Mouse (Mus musculus) heart, embryonic 14.5 days (tissue): ENCODE results near the gene Defa35. TPM values are rescaled to one million over a fixed set of nuclear protein-coding genes. Genes with fewer than 3 reads are reported as not detected.
"Not testable (repeated sequence)": the region's sequence is repeated elsewhere in the genome, so short reads cannot be mapped to it uniquely, and the experiment has no call there.

Experiments
- ATAC-seq: fragments of 200-750 bp; cut with Nextera tagmentation; 2 replicates; pipeline ENCODE4 v1.8.0; 2017; ENCODE audit warnings: low read depth, moderate TSS enrichment; ENCODE audit not compliant: insufficient number of reproducible peaks, insufficient read depth, low FRiP score
- H3K27ac ChIP-seq, 2 experiments: fragments of 200-500 bp in 1 of 2; fragments of 300-500 bp in 1 of 2; sonication (generic) in 1 of 2; replicated peaks in 1 of 2; 2 replicates each; pipeline ENCODE4 v1.5.1; 2012 to 2014; ENCODE audit warnings: low read depth in 2 of 2, low read length in 2 of 2, control low read depth in 1 of 2, mild to moderate bottlenecking in 1 of 2, mixed read lengths in 1 of 2; ENCODE audit not compliant: control insufficient read depth in 1 of 2, insufficient read depth in 1 of 2
- H3K27me3 ChIP-seq: fragments of 300-500 bp; sonication (generic); 2 replicates; pipeline ENCODE4 v1.6.1; 2014; ENCODE audit warnings: mild to moderate bottlenecking, low read length, control low read depth; ENCODE audit not compliant: control insufficient read depth, insufficient read depth
- H3K36me3 ChIP-seq: fragments of 300-500 bp; sonication (generic); 2 replicates; pipeline ENCODE4 v1.6.1; 2014; ENCODE audit warnings: mild to moderate bottlenecking, control low read depth, low read length, mixed read lengths; ENCODE audit not compliant: control insufficient read depth, insufficient read depth
- H3K4me1 ChIP-seq, 2 experiments: fragments of 200-500 bp in 1 of 2; fragments of 300-500 bp in 1 of 2; sonication (generic) in 1 of 2; 2 replicates each; pipeline ENCODE4 v1.6.1; 2012 to 2014; ENCODE audit warnings: low read length in 2 of 2, control low read depth in 1 of 2, mixed read lengths in 1 of 2; ENCODE audit not compliant: control insufficient read depth in 2 of 2, insufficient read depth in 2 of 2
- H3K4me2 ChIP-seq: fragments of 300-500 bp; sonication (generic); 2 replicates; pipeline ENCODE4 v1.6.1; 2014; ENCODE audit warnings: mild to moderate bottlenecking, low read length
- H3K4me3 ChIP-seq, 2 experiments: fragments of 200-500 bp in 1 of 2; fragments of 300-500 bp in 1 of 2; sonication (generic) in 1 of 2; 2 replicates each; pipeline ENCODE4 v1.5.1; 2012 to 2014; ENCODE audit warnings: low read length in 2 of 2, mild to moderate bottlenecking in 2 of 2, control low read depth in 1 of 2, low read depth in 1 of 2, moderate library complexity in 1 of 2; ENCODE audit not compliant: control insufficient read depth in 1 of 2, insufficient read depth in 1 of 2
- H3K9ac ChIP-seq: fragments of 300-500 bp; sonication (generic); 2 replicates; pipeline ENCODE4 v1.6.1; 2014; ENCODE audit warnings: mild to moderate bottlenecking, low read length
- H3K9me3 ChIP-seq: fragments of 300-500 bp; sonication (generic); 2 replicates; pipeline ENCODE4 v1.6.1; 2016; ENCODE audit warnings: low read length, control low read depth; ENCODE audit not compliant: control insufficient read depth
- WGBS: fragments of 180-500 bp; shearing (Covaris S2); extraction: QIAGEN DNeasy Blood & Tissue Kit; methylation state at CpG from one replicate; pipeline ENCODE4 v1.1.7; 2014; 5-methylcytosine and 5-hydroxymethylcytosine counted together
- polyA plus RNA-seq: library from polyadenylated mRNA; unstranded; fragments of >200 nt; fragmentation: Nextera tagmentation; extraction: Ambion mirVana; gene quantifications from 2 replicates; pipeline ENCODE4 v1.2.1, GENCODE M21; 2014

Defa35 gene
- not detected in 2 replicates for polyA plus RNA-seq

DNA sequence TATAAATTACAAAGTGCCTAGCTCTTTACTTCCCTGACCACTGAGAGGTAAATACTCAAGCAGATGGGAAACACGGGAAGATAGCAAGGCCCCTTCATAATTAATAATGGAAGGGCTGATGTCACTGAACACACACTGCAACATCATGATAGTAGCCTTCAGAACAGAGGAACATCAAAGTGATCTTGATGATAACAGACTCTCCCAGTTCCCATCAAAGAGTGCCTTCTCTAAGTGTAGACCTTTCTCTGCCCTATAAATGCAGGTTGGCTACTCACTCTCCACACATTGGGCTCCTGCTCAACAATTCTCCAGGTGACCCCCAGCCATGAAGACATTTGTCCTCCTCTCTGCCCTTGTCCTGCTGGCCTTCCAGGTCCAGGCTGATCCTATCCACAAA is at the start of gene Defa35:
Defa35 (plus strand) TSS at position 301 of the 400 bp plus-strand sequence.
- 76% methylated on average over 1 of the region's 1 CpGs for WGBS

DNA sequence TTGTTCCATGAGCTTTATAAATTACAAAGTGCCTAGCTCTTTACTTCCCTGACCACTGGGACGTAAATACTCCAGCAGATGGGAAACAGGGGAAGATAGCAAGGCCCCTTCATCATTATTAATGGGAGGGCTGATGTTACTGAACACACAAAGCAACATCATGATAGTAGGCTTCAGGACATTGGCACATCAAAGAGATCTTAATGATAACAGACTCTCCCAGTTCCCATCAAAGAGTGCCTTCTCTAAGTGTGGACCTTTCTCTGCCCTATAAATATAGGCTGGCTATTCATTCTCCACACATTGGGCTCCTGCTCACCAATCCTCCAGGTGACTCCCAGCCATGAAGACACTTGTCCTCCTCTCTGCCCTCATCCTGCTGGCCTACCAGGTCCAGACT is 39.6 kb upstream of the Defa35 start, which contains the start of gene Defa21:
Defa21 (plus strand) TSS at position 301 of the 400 bp plus-strand sequence.
- not testable (repeated sequence) for H3K27me3 ChIP-seq, H3K36me3 ChIP-seq, H3K9ac ChIP-seq, H3K27ac ChIP-seq, H3K4me3 ChIP-seq, H3K4me2 ChIP-seq, H3K9me3 ChIP-seq, ATAC-seq, H3K4me1 ChIP-seq
- WGBS: no CpG with 5 or more reads among the region's 1 CpGs

More for the DNA sequence above, at the start of gene Defa35:
- H3K27ac ChIP-seq, H3K4me3 ChIP-seq, H3K9ac ChIP-seq, H3K27me3 ChIP-seq, H3K36me3 ChIP-seq, ATAC-seq, H3K4me1 ChIP-seq, H3K4me2 ChIP-seq, H3K9me3 ChIP-seq: not testable (repeated sequence)

DNA sequence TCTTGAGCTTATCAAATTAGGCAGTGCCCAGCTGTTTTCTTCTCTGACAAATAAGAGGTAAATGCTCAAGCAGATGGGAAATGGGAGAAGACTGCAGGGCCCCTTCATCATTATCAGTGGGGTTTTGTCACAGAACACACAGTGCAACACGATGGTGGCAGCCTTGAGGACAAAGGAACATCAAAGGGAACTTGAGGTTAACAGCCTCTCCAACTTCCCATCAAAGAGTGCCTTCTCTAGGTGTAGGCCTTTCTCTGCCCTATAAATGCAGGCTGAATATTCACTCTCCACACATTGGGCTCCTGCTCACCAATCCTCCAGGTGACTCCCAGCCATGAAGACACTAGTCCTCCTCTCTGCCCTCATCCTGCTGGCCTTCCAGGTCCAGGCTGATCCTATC is 10.1 kb upstream of the Defa35 start, which contains the start of gene Defa23:
Defa23 (plus strand) TSS at position 301 of the 400 bp plus-strand sequence.
- H3K4me3 ChIP-seq, H3K4me2 ChIP-seq, ATAC-seq, H3K36me3 ChIP-seq, H3K9me3 ChIP-seq, H3K4me1 ChIP-seq, H3K27me3 ChIP-seq, H3K9ac ChIP-seq, H3K27ac ChIP-seq: not testable (repeated sequence)
- no CpG with 5 or more reads among the region's 1 CpGs for WGBS

DNA sequence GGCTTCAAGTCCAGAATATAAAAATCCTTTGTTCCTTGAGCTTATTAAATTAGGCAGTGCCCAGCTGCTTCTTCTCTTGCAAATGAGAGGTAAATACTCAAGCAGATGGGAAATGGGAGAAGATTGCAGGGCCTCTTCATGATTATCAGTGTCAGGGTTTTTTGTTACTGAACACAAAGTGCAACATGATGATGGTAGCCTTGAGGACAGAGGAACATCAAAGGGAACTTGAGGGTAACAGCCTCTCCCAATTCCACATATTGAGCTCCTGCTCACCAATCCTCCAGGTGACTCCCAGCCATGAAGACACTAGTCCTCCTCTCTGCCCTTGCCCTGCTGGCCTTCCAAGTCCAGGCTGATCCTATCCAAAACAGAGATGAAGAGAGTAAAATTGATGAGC is 19.3 kb downstream of the Defa35 start, which contains the start of gene Defa25:
Defa25 (plus strand) TSS at position 301 of the 400 bp plus-strand sequence.
- H3K4me3 ChIP-seq, H3K4me2 ChIP-seq, H3K36me3 ChIP-seq, H3K9ac ChIP-seq, ATAC-seq, H3K27me3 ChIP-seq, H3K9me3 ChIP-seq, H3K4me1 ChIP-seq, H3K27ac ChIP-seq: not testable (repeated sequence)

DNA sequence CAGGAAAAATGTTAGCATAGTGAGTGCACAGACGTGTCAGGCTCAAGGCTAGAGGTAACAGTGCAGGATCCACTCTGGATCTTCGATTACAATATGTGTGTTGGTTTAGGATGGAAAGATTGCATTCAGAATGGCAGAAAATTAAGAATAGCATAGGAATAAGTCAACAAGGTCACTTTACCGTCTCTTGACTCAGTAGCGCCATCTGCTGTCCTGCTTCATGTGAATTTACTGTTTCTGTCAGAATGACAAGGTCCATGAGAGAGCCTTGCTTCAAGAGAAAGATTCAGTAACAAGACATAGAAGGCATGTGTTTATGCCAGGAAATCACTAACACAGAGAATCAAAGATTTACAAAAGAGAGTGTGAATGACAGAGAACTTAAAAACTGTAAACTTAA is 28.3 kb downstream of the Defa35 start:
- no peaks in the 10 kb centered on the region for H3K4me1 ChIP-seq
- no peak overlapping the region for H3K27ac ChIP-seq
- H3K4me3 ChIP-seq: no peak overlapping the region
- 35% methylated on average over 4 of the region's 4 CpGs for WGBS
- no peak overlapping the region for H3K9ac ChIP-seq
- no peaks in the 10 kb centered on the region for H3K36me3 ChIP-seq
- H3K9me3 ChIP-seq: no peaks in the 10 kb centered on the region
- no peak overlapping the region for H3K4me2 ChIP-seq
- no peaks in the 10 kb centered on the region for H3K27me3 ChIP-seq
- no peak for ATAC-seq

DNA sequence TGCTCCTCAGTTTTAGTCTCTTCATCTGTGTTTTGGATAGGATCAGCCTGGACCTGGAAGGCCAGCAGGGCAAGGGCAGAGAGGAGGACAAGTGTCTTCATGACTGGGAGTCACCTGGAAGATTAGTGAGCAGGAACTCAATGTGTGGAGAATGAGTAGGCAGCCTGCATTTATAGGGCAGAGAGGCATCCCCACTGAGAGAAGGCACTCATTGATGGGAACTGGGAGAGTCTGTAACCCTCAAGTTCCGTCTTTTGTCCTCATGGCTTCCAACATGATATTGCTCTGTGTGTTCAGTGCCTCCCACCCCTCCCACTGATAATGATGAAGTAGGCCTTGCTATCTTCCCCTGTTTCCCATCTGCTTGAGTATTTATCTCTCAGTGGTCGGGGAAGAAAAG is 31.1 kb downstream of the Defa35 start, which contains the start of gene Gm14851:
Gm14851 (minus strand) TSS at position 101 of the 400 bp plus-strand sequence.
- H3K4me3 ChIP-seq, H3K4me2 ChIP-seq, H3K36me3 ChIP-seq, H3K9ac ChIP-seq, H3K27ac ChIP-seq, ATAC-seq, H3K4me1 ChIP-seq, H3K27me3 ChIP-seq, H3K9me3 ChIP-seq: not testable (repeated sequence)
- 60% methylated on average over 1 of the region's 2 CpGs for WGBS

Other genes with a start within 250 kb of the Defa35 start
- gene Defb33, start 172.4 kb upstream of the Defa35 start, polyA plus RNA-seq: not detected in 2 replicates
- gene Gm15056, start 162.4 kb upstream of the Defa35 start, polyA plus RNA-seq: not detected in 2 replicates
- gene Gm6040, start 143.0 kb upstream of the Defa35 start, polyA plus RNA-seq: not detected in 2 replicates
- not detected in 2 replicates for gene AY761185, start 120.3 kb upstream of the Defa35 start, polyA plus RNA-seq
- gene Defa21, start 39.5 kb upstream of the Defa35 start, polyA plus RNA-seq: not detected in 2 replicates
- gene Defa23, start 10.0 kb upstream of the Defa35 start, polyA plus RNA-seq: not detected in 2 replicates
- not detected in 2 replicates for gene Defa25, start 19.4 kb downstream of the Defa35 start, polyA plus RNA-seq
- not detected in 2 replicates for gene Gm14851, start 31.0 kb downstream of the Defa35 start, polyA plus RNA-seq
- gene Defa30, start 69.6 kb downstream of the Defa35 start, polyA plus RNA-seq: not detected in 2 replicates
- gene Defa22, start 97.2 kb downstream of the Defa35 start, polyA plus RNA-seq: not detected in 2 replicates
- not detected in 2 replicates for gene Defa31, start 126.6 kb downstream of the Defa35 start, polyA plus RNA-seq
- not detected in 2 replicates for gene Gm15293, start 136.5 kb downstream of the Defa35 start, polyA plus RNA-seq
- gene Gm15292, start 184.7 kb downstream of the Defa35 start, polyA plus RNA-seq: not detected in 2 replicates